Mouse (Mus musculus): ENCODE data around the gene Olfr221. TPM values are rescaled to one million over a fixed set of nuclear protein-coding genes. Genes with fewer than 3 reads are reported as not detected.
A peak's percentile ranks its signal among the peaks of the same experiment; 100 is the strongest.
"Not testable (repeated sequence)": the region's sequence is repeated elsewhere in the genome, so short reads cannot be mapped to it uniquely, and the experiment has no call there.

Olfr221 gene
- not detected for total RNA-seq (2021)
- long read RNA-seq, experiment 1 = 0 reads
- long read RNA-seq, experiment 2 = 0 reads

DNA sequence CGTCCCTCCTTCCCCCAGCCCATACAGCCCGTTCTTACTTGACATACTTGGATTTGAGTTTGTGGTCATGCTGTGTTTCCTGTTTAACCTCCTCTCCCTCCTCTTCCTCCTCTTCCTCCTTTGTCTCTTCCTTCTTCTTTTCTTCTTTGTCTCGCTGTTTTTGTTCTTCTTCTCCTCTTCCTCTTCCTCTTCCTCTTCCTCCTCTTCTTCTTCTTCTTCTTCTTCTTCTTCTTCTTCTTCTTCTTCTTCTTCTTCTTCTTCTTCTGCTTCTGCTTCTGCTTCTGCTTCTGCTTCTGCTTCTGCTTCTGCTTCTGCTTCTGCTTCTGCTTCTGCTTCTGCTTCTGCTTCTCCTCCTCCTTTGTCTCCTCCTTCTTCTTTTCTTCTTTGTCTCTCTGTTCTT lies at the start of gene Olfr221:
Gene Olfr221, minus strand, starts transcription at position 101 of the 400 bp plus-strand sequence.
- DNase-seq (ENCODE audit: low spot score in 2 of 2) = not testable (repeated sequence)

DNA sequence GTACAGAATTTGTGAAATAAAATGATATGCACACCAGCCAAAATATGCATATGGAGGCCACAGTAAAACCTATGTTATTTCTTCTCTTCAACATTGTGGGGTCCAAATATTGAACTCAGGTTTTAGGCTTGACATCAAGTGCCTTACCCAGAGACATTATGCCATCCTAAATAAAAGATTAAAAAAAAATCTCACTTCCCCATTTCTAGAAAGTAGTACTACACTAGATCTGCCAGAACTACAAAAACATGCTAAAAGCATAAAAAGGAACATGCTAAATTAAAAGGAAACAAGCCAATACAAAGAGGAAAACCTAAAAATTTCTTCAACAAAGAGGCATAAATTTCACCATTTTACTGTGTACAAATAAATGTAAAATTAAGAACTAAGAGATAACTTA lies 40.8 kb upstream of the Olfr221 start:
- no peak for DNase-seq (ENCODE audit: low spot score in 2 of 2)

DNA sequence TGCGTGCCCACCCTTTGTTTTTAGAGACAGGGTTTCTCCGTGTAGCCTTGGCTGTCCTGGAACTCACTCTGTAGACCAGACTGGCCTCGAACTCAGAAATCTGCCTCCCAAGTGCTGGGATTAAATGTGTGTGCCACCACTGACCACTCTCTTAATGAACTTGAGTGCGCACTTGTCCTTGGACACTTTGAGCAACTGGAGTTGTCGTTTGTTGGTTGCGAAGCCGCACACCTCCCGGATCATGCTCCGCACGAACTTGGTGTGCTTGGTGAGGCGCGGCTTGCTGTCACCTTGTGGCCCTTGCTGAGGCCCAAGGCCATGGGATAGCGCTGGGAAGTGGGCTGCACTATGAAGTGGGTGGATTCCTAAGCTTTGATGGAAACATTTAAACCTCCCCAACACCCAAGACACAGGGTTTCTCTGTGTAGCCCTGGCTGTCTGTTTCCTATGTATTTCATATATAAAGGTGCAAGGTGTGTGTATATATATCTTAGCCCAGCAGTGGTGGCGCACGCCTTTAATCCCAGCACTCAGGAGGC lies 29.4 kb upstream of the Olfr221 start:
- no peak for DNase-seq (ENCODE audit: low spot score in 2 of 2)

DNA sequence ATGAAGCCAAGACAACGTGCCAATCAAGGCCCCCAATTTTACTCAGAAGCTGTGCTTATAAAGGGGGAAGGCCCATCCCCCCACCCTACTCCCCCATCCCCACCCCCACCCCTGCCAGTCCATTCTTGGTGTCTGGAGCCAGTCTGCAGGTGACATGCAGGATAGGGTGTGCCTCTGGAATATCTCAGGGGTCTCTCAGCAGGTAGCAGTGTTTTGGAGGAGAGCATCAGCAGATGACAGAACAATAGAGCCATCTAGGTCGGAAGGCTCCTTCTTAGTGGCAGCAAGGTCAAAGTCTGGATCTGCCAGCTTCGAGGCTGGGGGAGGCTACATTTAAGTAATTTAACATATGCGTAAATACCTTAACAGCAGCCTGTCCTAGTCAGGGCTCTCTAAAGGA lies 23.9 kb upstream of the Olfr221 start:
- no peak for DNase-seq (ENCODE audit: low spot score in 2 of 2)

DNA sequence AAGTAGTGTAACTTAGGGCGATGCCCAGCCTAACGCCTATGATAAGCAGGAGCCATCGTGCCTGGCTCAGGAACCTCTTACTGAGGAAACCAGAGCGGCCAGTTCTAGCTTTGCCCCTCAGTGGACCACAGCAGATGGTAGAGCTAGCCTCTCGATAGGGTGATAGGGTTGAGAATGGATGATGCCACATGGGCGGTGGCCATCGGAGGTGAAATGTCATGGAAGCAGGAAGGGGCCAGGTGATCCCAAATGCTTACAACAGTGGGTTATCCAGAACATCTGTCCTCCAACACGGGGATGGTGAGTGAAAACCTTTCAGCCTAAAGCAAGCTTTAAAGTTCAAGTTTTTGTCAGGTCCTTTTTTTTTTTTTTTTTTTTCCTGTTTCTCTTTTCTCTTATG lies 19.5 kb upstream of the Olfr221 start:
- no peak for DNase-seq (ENCODE audit: low spot score in 2 of 2)

DNA sequence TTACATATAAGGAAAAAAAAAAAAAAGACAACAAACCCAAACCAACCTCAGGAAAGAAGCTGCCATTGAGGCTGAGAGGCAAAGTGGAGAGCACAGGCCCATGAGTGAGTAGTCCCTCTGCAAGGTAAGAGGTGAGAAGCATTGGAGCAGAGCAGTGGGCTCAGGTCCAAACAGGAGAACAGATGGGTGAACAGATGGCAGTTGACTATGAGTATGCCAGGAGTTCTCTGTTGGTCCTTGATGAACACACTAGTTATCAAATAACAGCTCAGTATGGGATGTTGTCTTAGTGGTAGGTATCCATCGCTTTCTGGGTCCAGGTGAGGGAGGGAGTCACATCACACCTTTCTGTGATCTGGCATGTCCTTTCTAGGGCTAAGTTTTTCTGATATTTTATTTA lies 18.5 kb upstream of the Olfr221 start:
- DNase-seq (ENCODE audit: low spot score in 2 of 2) = no peak

DNA sequence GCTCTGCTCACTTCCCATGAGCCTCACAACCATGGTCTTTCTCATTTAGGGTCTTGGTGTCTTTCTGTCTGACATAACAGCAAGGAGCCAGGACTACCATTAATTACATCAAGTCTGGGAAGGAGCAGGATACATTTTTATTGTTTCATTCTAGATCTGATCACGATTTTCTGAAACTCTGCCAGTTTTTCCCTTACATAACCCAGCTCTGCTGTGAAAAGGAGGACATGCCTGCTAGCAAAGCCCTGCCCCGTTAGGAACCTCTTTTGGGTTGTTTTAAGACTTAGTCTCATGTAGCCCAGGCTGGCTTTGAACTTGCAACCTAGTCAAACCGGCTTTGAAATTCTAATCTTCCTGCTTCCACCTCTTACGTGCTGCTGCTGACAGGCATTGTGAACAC lies 17.7 kb upstream of the Olfr221 start:
- no peak for DNase-seq (ENCODE audit: low spot score in 2 of 2)

DNA sequence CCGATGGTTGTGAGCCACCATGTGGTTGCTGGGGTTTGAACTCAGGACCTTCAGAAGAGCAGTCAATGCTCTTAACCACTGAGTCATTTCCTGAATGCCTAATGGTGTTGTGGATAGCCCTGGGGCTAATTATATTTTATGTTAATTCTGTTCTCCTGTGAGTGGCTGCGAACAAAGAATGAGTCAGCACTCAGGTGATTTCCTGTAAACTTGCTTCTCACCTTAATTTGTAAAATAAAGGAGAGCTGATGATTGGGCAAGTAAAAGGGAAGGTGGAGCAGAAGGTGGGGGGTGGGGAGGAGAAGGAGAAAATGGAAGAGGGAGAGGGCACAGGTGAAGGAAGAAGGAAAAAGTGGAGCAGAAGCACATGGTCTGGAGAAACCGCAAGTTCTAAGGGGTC lies 10.5 kb upstream of the Olfr221 start:
- not testable (repeated sequence) for DNase-seq (ENCODE audit: low spot score in 2 of 2)

DNA sequence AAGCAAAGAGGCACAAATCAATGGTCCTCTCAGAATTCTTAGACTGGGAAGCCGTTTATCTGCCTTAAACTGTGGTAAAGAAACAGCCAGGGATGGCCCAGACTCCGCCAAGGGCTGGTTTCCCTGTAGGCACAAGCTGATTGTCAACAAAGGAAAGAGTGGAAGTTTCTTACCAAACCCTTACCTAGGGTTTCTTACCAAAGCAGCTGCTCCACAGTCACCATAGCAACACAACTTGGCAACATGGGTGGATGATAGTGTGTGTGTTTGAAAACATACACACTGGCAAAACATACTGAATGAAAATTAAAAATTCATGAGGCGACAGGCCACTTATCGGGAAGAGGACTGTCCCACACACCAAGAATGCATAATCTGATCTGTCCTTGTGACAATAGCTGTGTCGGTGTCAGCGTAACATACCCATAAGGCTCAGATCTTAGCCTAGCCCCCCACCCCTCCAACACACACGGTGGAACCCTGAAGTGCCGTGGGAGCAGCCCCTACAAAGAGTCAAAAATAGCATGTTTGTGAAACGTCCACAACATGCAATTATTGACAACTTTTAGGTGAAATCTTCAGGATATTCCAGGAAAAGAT lies 3.8 kb upstream of the Olfr221 start:
- no peak for DNase-seq (ENCODE audit: low spot score in 2 of 2)

DNA sequence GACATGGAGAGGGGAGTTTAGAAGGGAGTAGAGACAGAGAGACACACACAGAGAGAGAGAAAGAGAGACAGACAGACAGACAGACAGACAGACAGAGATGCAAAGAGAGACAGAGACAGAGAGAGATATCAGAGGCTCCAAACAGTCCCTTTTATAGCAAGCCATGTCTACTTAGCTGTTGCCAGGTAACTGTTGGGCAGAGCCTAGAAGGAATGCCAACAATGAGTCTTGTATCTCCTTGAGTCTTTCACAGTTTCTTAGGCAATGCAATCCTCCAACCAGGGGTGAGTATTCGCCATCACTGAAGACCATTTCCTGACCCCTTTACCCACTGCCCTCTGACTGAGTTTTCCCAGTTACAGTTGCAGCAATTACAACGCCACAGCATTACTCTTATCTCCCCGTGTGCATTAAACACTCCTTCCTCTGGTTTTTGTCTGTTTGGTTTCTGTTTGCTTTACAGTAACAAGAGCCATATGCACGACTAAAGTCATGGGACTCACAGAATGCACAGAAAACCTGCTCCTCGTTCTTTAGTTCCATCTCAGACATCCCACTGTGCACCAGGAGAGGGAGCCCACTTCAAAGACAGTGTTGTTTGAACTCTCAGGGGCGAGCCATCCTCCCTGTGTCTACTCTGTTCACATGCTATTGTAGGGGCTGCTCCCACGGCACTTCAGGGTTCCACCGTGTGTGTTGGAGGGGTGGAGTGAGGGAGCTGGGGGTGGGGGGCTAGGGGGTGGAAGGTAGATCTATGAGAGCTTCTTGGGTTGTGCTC lies 2.8 kb upstream of the Olfr221 start:
- no peak for DNase-seq (ENCODE audit: low spot score in 2 of 2)

DNA sequence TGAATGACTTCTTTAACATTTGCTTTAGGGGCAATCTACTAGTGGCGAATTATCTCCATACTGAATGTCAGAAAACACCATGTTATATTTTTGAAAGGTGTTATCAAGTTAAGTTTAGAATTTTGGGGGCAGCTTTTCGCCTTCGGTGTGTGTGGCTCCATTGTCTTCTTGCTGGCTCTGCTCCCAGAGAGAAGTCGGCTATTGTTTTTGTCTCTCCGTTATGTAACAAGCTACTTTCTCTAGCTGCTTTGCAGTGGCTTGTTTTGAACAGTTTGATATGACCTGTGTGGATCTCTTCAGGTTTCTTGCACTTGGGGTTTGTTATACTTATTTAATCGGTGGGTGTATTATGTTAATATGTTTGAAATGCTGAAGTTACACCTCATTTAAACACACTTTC lies 1.2 kb upstream of the Olfr221 start:
- no peak for DNase-seq (ENCODE audit: low spot score in 2 of 2)

DNA sequence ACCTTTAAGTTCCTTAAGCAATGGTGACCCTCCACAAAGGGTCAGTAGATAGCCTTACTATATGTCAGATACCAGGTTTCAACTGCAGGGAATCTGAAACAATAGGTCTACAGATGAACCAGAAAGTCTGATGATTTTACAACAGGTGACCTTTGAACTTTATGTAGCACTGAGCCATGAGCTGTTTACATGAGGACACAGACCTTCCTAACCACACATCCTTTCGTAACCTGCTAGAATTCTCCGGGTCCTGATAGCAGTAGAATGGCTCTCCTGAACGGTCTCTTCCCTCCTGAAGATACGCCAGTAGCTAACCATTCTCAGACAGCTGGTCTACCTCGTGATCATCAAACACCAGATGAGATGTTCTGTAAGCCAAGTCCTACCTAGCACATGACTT lies 2.9 kb downstream of the Olfr221 start:
- DNase-seq (ENCODE audit: low spot score in 2 of 2) = no peak

DNA sequence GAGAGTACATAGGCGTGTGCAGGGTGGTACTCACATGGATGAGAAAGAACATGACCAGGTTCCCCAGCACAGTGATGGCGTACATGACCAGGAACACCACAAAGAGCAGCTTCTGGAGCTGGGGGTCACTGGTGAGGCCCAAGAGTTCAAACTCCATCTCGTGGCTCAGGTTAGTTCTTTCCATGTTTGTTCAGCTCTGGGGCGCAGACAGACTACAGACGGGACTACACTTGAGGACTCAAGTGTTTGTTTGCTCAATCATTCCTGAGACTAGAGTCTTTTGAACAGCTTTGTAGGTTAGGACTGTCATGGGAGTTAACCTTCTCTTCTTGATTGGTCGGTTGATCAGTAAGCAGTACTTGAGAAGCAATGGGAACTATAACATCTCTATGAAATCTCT lies 6.3 kb downstream of the Olfr221 start:
- no peak for DNase-seq (ENCODE audit: low spot score in 2 of 2)

DNA sequence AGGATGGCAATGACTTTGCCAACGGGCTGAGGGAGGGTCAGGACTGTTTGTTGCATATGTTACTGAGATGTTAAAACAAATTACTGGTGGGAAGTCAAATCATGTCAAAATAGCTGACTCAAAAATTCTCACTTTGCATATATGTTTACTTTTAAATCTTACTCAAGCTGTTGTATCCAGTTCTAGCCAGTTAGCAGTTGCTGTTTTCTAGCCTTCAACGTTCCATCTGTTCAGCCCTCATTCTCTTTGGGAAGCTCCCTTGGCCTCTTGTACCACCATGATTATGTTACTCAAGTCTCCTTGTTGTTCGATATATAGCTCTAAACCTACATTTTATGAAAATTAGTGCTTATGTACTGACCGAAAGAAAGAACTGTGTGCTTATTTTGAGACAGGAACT lies 15.9 kb downstream of the Olfr221 start:
- DNase-seq (ENCODE audit: low spot score in 2 of 2) = no peak

DNA sequence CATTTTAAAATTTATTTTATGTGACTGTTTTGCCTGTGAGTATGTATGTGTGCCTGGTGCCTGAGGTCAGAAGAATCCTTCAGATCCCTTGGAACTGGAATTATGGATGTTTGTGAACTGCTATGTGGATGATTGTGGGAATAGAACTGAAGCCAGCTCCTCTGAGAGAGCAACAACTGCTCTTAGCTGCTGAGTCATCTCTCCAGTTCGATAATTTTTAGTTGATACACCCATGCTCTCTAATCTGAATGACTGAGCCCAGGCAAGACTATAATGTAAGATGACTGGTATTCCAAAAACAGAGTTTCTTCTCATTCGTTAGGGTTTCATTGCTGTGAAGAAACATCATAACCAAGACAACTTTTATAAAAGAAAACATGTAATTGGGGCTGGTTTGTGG lies 18.1 kb downstream of the Olfr221 start:
- DNase-seq (ENCODE audit: low spot score in 2 of 2) = no peak

DNA sequence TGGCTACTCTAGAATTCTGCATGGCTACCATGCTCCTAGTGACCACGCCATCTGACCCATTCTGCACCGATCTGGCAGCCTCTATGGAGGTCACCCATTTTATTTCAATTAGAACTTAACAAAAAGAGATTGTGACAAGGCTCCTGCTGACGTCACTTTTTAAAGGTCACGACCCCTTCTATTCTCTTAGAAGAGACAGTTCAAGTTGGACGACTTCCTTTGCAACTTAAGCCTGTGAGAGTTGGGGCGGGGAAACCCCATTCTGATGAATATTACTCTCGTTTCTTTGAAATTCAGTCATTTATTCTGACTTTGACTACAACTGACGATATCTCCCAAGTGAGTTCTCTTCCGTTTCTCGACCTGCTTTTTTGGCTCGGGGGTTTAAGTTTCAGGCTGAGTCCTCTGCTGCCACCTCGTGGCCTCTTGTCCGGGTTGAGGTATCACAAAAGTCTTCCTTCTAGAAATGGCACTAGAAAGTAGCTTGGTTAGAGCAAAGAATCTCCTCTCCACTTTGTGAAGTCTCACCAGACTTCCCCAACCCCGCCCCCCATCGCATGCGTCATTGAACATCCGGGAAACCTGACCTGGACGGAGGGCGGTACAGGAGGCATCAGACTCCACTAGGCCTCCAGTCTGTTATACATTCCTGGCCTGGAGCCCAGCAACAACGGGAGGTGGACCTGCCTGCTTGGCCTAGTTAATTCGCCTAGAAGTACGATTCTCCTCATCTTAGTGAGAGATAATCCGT lies 19.4 kb downstream of the Olfr221 start:
- peak; percentile 84 to 86 for DNase-seq (ENCODE audit: low spot score in 2 of 2)

DNA sequence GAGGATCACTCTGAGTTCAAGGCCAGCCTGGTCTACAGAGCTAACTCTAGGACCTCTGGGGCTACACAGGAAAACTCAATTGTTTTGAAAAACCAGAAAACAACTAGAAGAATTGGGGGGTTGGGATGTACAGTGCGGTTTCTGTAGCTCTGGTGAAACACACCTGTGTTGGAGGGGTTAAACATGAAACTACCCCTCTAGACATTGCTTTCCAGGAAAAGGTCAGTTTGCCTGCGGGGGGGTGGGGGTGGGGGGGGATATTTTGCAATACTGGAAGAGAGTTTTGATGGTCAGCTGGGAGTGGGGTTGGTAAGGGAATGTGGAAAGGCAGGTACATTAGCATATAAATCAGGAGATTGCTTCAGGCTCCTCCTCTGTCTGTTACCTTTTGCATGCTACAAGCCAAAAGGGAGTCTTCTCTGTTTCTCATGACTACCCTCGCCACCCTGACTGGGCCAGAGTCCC lies 20.0 kb downstream of the Olfr221 start:
- DNase-seq (ENCODE audit: low spot score in 2 of 2) = no peak

DNA sequence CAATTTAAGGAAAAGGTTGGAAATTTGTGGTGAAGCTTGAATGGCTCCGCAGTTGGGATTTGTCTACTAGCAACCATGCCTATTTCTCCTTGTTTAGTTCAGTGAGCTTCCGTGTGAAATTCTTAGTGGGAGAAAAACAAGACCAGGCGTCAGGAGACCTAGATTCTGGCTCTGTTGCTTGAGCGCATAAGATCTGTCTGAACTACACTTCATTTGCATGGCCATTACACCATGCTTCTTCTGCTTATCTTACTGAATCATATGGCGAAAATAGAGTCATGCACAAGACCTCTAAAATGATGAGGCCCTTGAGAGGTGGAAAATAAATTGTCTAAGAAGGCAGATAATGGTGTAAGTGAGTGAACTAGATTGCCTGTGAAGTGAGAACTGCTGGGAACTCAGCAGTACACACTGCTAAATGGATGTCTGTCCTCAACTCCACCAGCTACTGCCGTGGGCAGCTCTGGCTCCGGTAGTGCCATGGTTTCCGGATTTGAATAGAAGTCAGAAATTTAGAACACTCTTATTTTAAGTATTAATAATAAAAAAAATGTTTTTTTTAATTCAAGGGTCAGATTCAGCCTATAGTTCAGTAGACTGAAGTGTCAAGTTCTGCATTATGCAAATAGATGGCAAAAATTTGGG lies 20.6 kb downstream of the Olfr221 start:
- no peak for DNase-seq (ENCODE audit: low spot score in 2 of 2)

DNA sequence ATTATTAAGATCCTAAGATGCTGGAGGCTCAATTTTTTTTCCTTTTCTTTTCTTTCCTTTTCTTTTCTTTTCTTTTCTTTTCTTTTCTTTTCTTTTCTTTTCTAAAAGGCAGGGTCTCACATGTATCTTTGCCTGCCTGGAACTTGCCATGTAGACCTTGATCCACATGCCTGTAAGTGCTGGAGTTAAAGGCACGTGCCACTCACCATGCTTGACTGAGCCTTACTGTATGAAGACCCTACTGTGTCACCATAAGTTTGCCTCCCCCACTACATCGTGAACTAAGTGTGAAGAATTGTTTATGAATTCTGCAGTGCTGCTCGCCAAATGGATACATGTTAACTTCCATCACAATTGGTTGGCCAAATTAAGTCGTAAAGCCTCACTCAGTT lies 21.1 kb downstream of the Olfr221 start:
- no peak for DNase-seq (ENCODE audit: low spot score in 2 of 2)

DNA sequence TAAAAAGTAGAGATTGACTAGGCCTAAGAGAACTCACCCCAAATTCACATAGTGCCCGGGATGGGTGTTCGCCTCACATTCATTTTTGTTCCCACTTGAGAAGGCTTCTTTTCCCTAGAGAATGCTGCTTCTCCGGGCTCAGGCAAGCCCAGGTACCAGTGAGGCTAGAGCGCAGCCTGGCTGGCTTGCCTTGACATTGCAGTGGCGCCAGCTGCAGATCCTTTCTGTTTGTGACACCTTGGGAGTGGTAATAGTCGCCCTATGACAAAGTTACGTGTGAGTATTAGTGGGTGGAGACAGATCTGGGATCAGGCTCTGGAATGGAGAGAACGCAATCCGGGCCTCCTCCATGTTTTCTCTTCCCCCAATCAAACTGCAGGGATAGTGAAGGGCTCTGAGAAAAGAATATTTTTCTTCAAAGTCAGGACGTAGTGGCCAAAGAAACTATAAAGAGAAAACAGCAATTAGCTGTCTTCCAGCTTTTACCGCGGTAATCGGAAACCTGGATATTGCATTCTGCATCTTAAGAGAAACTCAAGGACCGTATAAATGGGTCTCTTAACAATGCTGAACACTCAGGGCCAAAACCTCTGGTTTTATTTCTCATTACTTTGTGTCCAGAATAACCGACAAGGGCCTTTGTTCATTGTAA lies 21.6 kb downstream of the Olfr221 start, which contains the start of gene Zfp219:
Gene Zfp219, minus strand, starts transcription at position 248 of the 652 bp plus-strand sequence.
- peak; percentile 61 to 67 for DNase-seq (ENCODE audit: low spot score in 2 of 2)
